Mouse (Mus musculus) stomach, postnatal 0 days (tissue): Measurements from ENCODE around the gene Dusp14.

ENCODE experiments used
- CTCF ChIP-seq: IDR thresholded peaks from 2 replicates; pipeline ENCODE4 v1.5.1; 2016; ENCODE audit warnings: antibody characterized with exemption, low read depth, mild to moderate bottlenecking, moderate library complexity
- EP300 ChIP-seq: optimal IDR thresholded peaks from 2 replicates; pipeline ENCODE3; 2016; ENCODE audit warnings: antibody characterized with exemption

DNA sequence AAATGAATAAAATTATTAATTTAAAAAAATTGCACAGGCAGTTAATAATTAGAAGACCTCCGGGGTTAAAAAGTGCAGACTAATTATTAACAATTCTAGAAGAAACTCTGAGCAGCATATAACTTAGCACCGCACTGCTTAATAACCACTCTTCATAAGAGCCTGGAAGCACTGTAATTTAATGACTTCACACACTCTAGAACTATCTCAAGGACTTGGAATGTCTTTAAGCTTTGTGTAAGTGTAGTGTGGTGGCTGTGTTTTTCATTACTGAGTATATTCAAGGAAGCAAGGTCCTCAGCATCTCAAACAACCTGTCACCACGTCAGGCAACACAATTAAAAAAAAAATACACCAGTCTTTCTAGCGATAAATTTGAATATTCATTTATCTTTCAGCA, 26.0 kb upstream of the Dusp14 start:
- no peak for TF ChIP-seq CTCF
- no peak for TF ChIP-seq EP300
